Mouse (Mus musculus) liver, postnatal 0 days (tissue): Measurements from ENCODE around the gene Ppp1r9a.

Source experiments
- CTCF ChIP-seq: sonication (generic); IDR thresholded peaks from 2 replicates; pipeline ENCODE4 v1.5.1; 2016; ENCODE audit warnings: antibody characterized with exemption, low read depth
- EP300 ChIP-seq: IDR thresholded peaks from 2 replicates; pipeline ENCODE4 v1.6.1; 2016; ENCODE audit warnings: antibody characterized with exemption, low read depth, mild to moderate bottlenecking

DNA sequence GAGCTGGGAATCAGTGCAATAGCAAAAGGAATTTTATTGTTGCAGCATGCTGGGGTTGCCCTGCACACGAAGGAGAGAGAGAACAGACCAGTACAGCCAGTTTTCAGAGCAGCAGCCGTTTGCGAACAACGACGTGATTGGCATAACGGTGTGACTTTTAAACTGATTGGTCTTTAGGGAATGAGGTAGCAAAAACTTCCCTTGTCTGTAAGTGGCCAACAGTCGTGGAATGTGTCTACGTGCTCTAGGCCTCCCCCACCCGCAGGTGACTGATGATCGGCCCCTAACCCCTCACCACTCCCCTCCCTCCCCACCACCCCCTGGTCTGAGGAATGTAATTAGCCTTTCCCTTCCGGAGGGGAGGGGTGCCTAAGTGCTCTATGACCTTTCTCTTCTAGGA lies 10.3 kb upstream of the Ppp1r9a start:
- TF ChIP-seq CTCF (no peak), EP300 (no peak)
